Mouse (Mus musculus): Measurements from ENCODE around the gene Cuedc1.

GRCm38 (mm10) chr11:88145214-88146006, 47.6 kb downstream of the Cuedc1 start:
- TF ChIP-seq CTCF (IDR thresholded peaks at IDR 0.05; ENCODE audit: control insufficient read depth, insufficient read depth, low read length) = no peak
- TF ChIP-seq POLR2A (IDR thresholded peaks at IDR 0.05; ENCODE audit: borderline replicate concordance, control insufficient read depth, low read depth, low read length) = no peak

Measured in bone marrow, adult 2 months (tissue).